9 mouse cellular contexts compared by ENCODE assay signal in the genomic region with DNA sequence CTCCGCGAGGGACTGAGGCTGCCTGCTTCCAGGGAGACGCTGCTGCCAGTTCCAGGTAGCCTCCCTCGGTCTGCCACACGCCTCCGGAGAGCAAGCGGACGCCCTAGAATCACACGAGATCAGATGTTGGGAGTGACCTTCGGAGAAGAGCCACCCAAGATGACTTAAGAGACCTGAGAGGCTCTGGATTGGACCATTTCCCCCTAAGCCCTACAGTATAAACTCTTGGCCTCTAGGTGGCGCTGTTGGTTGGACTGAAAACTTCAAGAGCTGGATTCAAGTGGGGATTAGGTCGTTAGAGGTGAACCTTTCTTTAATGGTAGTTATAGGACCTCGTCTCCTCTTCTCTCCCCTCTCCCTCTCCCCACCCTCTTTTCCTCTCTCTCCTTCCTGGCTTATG.
A peak's percentile ranks its signal among the peaks of the same experiment; 100 is the strongest.
DNase-seq lines count a peak whose midpoint lies in the region; ATAC-seq and TF ChIP-seq lines count a peak whose summit lies in the region.
"Had no signal": no experiment of that assay in that cellular context is flagged by ENCODE, and none has a peak within 500 bp of the region (broad histone marks: within the 10 kb centered on the region; RNA-seq: fewer than 3 reads in every experiment).

No protein-coding gene starts in this region.

- no peaks in the 10 kb centered on the region for H3K36me3 ChIP-seq in ES-Bruce4 (ENCODE audit: control insufficient read depth, insufficient read depth, low read length, poor library complexity, severe bottlenecking)
- H3K36me3 ChIP-seq in liver, adult 2 months (ENCODE audit: control insufficient read depth, insufficient read depth, low read length): no peaks in the 10 kb centered on the region
- H3K36me3 ChIP-seq: stomach, embryonic 15.5 days had no signal

- H3K4me1 ChIP-seq in ES-Bruce4 (ENCODE audit: control insufficient read depth, insufficient read depth, low read length): no peaks in the 10 kb centered on the region
- no peaks in the 10 kb centered on the region; the same call in 1 of the 2 replicates for H3K4me1 ChIP-seq in liver, adult 2 months (ENCODE audit: control insufficient read depth, insufficient read depth, low read length)

- ATAC-seq in frontal cortex, adult (ENCODE audit: low TSS enrichment): peak; percentile 77
- ATAC-seq in neutrophil, adult 5-6 weeks (ENCODE audit: extremely low read depth, insufficient number of reproducible peaks, low FRiP score, poor library complexity, severe bottlenecking): peak; percentile 56; the same call in 1 of the 2 replicates

- no peak overlapping the region for H3K27ac ChIP-seq in ES-Bruce4 (ENCODE audit: insufficient read depth, low read length)
- no peak overlapping the region for H3K27ac ChIP-seq in liver, adult 2 months (replicated peaks; ENCODE audit: insufficient read depth, low read depth, low read length)
- H3K27ac ChIP-seq: stomach, embryonic 15.5 days had no signal

- no peak for TF ChIP-seq POLR2A in ES-Bruce4 (IDR thresholded peaks at IDR 0.05; ENCODE audit: insufficient read depth, low read length)
- TF ChIP-seq POLR2A in liver, adult 2 months (IDR thresholded peaks at IDR 0.05; ENCODE audit: extremely low read depth, insufficient read depth, low read length): no peak

- TF ChIP-seq CTCF in ES-Bruce4 (IDR thresholded peaks at IDR 0.05; ENCODE audit: low read depth, low read length): peak; percentile 42
- peak; percentile 56 for TF ChIP-seq CTCF in liver, adult 2 months (IDR thresholded peaks at IDR 0.05; ENCODE audit: low read depth, low read length)

- H3K27me3 ChIP-seq in ES-Bruce4 (ENCODE audit: control insufficient read depth, insufficient read depth, low read length, poor library complexity, severe bottlenecking): no peaks in the 10 kb centered on the region
- H3K27me3 ChIP-seq in liver, adult 2 months (ENCODE audit: control insufficient read depth, insufficient read depth, low read length): no peaks in the 10 kb centered on the region
- H3K27me3 ChIP-seq: stomach, embryonic 15.5 days had no signal

- 16% methylated on average over 13 of the region's 13 CpGs for whole genome bisulfite sequencing in liver, adult 2 months

- no peaks in the 10 kb centered on the region for H3K79me2 ChIP-seq in liver, adult 2 months (ENCODE audit: control insufficient read depth, insufficient read depth, low read length)

- no peaks in the 10 kb centered on the region for H3K9me3 ChIP-seq in ES-Bruce4 (replicated peaks; ENCODE audit: control insufficient read depth, insufficient read depth, low read length, poor library complexity, severe bottlenecking)

- DNase-seq in 416B (ENCODE audit: low read depth): peak; percentile 84
- peak; percentile 83 for DNase-seq in c-Kit-positive CD71-positive TER-119-positive erythroid progenitor cells, embryonic 14.5 days (ENCODE audit: low spot score)
- DNase-seq in kidney, adult 9 months: peak; percentile 75
- DNase-seq in liver, adult 2 months (ENCODE audit: extremely low read depth, low read depth, low spot score): peak; percentile 41
- DNase-seq in thymus, postnatal 25 days: peak; percentile 74

- H3K9ac ChIP-seq in ES-Bruce4 (ENCODE audit: low read depth, poor library complexity, severe bottlenecking): no peak overlapping the region
- no peak overlapping the region for H3K9ac ChIP-seq in liver, adult 2 months (ENCODE audit: low read depth, low read length)
- H3K9ac ChIP-seq: stomach, embryonic 15.5 days had no signal

- no peak for TF ChIP-seq EP300 in ES-Bruce4 (IDR thresholded peaks at IDR 0.05; ENCODE audit: insufficient read depth, low read depth, low read length)

- no peak overlapping the region for H3K4me3 ChIP-seq in ES-Bruce4 (ENCODE audit: low read depth, low read length)
- H3K4me3 ChIP-seq in liver, adult 2 months (ENCODE audit: insufficient read depth, low read depth, low read length): no peak overlapping the region
- H3K4me3 ChIP-seq: stomach, embryonic 15.5 days had no signal
